Mouse (Mus musculus) frontal cortex, adult (tissue): Measurements from ENCODE around the gene Cacng8.

Source experiments
- ATAC-seq: cut with Nextera tagmentation; 2 replicates; pipeline ENCODE4 v1.9.2; 2017; ENCODE audit warnings: mild to moderate bottlenecking, moderate library complexity, mixed read lengths; ENCODE audit not compliant: low TSS enrichment

Gene Cacng8

DNA sequence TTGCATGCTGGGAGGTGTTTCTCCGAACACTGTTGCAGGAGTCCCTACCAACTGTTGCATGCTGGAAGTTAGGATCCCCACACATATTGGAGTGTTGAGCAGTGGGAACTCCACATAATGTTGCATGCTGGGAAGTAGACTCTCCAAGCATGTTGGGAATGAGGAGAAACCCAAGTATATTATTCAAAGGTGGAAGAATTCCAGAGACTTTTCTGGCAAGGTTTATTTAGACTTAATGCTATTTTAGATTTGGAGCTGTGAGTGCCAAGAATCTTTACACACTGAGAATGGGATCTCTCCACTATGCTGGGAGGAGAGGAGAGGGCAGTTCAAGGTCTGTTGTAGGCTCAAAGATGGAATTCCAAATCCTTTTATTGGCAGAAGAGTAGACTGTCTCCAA, 41.6 kb downstream of the Cacng8 start:
- ATAC-seq: no peak; the same call in 1 of the 2 replicates

DNA sequence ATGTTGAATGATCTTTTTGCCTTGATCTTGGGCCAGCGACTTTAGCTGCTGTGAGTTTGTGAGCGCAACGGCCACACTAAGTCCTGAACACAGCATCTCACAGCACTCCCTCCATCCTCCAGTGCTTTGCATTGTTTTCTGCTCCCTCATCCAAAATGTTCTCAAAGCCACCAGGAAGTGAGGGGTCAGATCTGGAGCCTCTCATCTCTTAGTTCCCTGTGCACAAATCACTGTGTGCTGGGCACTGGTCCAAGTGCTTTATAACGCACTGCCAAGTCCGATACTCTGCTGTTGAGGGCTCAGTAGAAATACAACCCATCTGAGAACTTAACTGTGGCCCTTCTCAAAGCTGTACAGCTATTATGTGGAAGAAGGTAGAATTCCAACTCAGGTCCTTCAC, 47.5 kb downstream of the Cacng8 start:
- ATAC-seq: no peak

DNA sequence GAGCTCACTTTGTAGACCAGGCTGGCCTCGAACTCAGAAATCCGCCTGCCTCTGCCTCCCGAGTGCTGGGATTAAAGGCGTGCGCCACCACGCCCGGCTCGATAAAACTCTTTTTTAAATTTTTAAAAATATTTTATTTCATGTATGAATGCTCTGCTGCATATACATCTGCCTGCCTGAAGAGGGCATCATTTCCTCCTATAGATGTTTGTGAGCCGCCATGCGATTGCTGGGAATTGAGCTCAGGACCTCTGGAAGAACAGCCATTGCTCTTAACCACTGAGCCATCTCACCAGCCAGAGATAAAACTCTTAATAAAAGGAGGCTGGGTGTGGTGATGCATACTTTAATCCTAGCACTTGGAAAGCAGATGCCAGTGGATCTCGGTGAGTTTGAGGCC, 49.5 kb downstream of the Cacng8 start:
- no peak for ATAC-seq

DNA sequence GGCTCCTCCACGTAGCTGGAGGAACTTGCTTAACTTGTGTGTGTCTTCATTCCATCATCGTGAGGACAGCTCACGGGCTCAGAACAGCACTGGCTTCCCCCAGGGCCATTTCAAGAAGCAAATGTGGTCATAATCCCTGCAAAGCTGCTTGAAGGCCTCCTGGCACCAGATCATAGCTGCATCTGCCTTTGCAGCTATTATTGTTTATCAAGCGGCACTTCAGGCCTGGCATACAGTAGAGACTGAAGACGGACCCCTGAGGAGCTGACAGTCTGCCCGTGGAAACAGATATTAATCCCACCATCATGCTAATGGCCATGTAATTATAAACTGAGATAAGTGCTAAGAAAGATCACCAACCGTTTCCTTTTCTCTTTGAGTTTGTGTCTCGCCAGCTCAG, 50.0 kb downstream of the Cacng8 start:
- no peak for ATAC-seq

DNA sequence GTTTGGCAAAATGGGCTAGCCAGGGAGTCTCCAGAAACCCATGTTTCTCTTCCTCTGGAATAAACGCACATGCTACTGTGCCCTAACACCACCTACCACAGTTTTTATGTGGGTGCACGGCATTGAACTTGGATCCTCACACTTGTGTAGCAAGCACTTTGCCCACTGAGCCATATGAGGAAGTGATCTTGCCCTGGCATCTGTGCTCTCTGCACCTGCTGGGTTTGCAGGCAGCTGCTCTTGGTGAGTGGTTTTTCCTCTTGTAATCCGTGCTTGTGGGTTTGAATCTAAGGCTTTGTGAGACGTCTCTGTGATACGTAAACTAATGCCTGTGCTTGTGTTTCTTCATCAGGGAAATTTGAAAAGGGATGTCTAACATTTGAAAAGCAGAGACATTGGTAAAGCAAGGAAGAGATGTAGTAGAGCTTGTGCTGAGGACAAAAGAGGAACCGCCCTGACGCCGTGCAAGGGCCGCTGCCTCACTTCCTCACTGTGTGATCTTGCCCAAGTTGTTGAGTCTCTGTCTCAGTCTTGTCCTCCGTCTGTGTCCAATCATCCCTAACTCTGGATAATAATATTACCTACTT, 52.1 kb downstream of the Cacng8 start:
- ATAC-seq: no peak

DNA sequence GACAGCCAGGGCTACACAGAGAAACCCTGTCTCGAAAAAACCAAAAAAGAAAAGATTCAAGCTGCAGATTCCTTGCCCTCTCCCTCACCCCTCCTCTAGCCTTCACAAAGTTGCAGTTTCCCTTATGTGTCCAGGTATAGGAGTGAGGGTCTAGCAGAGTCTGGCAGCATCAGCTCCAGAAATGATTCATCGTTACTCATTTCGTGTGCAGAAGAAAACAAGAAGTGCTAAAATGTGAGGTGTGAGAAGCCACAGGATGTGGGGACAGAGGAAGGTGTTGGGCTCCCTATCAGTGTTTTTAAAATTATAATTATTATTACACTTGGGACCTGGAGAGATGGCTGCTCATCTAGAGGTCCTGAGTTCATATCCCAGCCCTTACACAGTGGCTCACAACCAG, 54.2 kb downstream of the Cacng8 start:
- ATAC-seq: no peak

DNA sequence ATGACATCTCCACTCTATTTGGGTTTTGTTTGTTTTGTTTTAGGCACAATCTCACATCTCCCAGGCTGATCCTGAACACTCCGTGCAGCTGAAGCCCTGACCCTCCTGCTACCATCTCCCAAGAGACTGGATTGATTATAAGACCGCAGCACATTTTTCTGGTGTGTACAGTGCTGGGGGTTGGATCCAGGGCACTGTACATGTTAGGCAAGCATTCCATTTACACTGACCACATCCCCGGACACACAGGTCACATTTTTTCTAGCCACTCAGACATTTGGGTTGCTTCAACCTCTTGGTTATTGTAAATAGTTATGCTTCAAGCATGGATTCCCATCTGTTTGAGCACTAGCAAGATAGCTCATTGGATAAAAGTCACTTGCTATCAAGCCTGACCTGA, 56.1 kb downstream of the Cacng8 start:
- no peak for ATAC-seq

DNA sequence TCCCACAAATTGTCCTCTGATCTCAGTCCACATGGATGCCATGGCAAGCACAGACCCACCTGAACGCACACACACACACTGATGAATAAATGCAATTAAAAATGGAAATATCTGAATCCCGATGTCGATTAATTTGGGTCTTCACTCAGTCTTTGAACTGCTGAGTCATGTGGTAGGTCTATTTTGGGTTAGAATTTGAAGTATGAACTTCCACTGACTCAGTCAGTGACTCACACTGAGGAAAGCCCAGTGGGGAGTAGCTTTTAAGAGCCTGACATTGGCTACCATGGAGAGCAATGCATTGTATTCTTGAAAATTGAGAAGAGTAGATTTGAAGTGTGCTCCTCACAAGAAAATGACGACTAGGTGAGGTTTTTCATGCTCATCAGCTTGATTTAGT, 56.5 kb downstream of the Cacng8 start:
- ATAC-seq: no peak

DNA sequence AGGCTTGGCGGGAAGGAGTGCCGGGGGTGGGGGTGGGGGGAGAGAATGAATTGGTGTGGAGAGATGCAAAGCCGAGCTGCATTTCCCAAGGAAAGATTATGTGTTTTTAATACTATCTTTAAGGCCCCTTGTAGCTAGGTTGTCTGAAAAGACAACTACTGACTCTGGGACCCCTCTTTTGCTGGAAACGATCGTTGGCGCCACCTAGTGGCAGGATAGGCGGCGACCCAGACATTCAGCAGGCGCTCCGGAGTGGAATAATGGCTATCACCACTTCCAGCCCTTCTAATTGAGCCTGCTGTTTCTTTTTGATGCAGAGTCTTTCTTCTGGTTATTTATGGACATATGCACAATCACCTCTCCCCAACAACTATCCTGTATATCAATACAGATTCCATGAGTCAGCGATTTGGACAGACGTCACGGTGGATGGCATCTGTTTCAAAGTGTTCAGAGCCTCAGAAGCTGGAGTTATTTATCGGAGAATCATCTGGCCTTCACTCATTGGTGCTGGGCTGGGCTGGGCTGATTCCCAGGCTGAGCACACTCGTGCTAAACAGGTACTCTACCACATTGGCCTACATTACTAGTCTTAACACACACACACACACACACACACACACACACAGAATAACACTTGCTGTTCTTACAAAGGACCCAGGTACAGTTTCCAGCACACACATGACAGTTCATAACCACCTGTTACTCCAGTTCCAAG, 58.4 kb downstream of the Cacng8 start:
- peak; percentile 69; the same call in 1 of the 2 replicates for ATAC-seq

DNA sequence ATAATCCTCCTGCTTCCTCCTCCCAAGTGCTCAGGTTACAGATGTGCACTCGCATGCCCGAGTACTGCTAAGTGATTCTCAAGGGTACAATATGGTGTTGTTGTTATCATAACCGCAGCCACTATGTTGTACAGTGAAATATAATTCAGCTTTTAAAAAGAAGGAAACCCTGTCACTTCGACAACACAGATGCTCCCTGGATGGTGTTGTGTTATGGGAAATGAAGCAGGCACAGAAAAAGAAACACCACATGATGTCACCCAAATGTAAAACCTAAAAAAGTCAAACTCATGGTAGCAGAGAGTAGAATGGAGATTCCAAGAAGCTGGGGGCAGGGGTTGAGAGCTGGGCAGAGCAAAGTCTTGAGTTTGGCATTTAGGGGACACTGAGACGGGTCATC, 60.2 kb downstream of the Cacng8 start:
- no peak; the same call in 1 of the 2 replicates for ATAC-seq

DNA sequence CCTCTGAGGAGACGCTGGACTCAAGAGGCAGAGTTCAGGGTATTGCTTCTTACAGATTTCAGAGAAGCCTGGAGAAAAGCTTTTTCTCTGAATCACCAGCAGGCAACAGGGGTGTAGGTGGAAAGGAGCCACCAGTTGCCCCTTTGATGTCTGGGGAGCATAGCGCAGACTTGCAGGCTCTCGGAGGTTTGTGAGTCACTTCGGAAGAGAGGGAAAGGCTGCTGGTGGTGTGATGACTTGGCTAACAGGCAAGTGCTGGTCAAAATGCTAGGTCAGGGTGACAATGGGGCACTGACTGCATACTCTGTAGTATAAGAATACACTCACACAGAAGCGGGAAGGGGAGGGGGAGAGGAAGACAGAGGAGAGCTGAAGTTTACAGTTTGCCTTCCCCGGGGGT, 60.7 kb downstream of the Cacng8 start:
- no peak for ATAC-seq

DNA sequence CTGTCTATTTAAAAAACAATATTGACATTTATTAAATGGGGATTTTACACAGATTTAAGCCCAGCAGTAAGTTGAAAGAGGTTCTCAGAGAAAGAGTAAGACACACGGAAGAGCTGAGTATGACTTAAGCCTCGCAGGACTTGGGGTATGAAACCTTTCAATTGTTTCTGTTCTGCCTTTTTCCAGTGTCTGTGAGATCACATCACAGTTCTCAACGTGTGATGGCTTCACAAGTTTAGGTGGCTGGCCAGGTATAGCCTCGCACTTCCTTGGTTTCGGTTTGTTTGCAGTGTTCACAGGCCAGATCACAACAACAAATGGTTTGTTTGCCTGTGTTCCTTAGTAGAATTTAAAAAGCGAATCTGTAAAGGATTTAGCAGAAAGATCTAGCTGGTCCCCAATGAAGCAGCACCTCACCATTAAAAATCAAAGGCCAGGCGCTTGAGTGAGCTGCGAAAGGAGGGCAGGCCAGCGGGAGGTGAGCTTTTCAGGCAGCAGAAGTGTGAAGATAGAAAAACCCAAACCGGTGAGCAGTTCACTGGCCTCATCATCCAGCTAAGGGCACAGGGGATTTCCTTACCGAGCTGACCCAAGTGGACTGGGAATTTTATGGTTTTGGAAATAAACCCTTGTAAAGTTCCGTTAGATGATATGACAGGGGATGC, 62.5 kb downstream of the Cacng8 start:
- no peak for ATAC-seq

DNA sequence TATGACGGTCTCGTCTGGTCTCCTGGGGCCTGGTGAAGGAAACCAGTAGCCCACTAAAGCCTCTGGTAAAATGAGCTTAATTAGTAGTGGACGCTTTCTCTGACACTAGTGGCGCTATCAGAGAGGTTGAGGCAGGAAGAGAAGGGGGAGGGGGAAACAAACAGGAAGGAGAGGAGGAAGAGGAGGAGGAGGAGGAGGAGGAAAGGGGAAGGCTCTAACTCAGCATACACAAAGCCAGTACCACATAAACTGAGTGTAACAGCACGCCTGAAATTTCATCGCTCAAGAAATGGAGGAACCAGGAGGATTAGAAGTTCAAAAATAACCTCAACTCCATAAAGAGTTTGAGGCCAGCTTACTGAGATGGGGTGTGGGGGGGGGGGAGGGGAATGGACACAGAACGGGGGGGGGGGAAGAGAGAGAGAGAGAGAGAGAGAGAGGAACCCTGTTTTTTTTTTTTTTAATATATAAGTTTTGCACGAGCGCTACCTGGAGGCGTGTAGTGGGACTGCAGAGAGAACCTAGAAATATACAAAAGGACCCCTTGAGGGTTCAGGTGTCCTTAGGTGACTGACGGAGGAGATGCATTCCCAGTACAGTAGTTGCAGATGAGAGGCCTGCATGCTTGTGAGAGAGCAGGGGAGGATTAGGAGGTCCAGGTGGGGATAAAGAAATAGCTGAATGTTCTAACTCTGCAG, 63.2 kb downstream of the Cacng8 start:
- ATAC-seq: no peak

DNA sequence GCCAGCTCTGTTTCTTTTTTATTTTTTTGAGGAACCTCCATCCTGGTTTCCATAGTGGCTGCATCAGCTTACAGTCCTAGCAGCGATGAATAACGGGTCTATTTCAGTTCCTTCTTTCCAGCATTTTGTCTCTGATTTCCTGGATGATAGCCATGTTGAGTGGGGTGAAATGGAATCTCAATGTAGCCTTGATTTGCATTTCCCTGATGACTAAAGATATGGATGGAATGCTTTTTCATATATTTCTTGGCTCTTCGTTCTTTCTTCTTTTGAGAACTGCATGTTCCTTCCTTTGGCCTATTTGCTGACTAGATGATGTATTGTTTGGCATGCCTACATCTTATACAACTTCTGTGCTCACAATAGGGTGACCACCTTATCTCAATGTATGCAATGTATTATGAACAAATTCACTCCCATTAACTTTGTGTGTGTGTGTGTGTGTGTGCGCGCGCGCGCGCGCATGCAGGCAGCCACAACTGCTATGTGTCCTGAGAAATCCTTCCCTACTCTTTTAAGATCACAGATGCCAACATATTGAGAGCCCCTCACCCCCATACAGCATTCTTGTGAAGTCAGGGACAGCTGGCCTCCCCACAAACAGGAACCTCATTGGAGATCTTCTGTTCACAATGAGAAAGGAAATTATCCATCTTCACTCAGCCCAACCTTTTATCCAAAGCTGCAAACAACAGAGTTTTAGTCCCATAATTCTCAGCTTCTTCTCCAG, 66.8 kb downstream of the Cacng8 start:
- ATAC-seq: peak; percentile 34; the same call in 1 of the 2 replicates

DNA sequence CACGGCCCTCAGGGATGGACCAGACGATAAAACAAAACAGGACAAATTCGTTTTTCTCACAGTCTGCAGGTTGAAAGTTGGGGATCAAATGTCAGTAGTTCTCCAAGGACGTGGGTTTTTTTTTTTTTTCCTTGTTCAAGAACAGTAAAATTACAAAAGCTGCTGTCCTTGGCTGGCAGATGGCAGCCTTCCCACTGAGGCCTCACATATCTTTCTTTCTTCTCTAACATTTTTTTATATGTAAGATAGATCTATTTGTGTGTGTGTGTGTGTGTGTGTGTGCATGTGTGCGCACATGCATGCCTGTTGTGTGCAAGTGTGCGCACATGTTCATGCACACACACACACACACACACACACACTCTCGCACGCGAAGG, 67.3 kb downstream of the Cacng8 start:
- no peak for ATAC-seq

DNA sequence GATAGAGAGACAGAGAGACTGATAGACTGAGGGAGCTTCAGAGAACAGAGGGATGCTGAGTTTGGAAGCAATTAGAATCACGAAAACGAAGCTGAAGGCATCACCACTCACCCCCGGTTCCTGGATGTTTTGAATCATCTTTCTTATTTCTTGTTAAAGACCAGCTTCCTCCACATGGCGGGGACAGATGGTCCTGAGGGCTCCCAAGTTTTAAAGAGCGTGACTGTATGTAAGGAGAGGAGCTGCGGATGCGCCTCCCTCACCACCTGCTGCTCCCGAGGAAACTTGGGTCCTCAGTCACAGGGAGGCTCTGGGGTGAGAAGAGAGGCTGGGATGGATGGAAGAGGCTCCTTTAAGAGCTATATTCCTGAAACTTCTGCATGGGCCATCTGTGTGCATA, 69.8 kb downstream of the Cacng8 start:
- peak; percentile 62; the same call in 1 of the 2 replicates for ATAC-seq

DNA sequence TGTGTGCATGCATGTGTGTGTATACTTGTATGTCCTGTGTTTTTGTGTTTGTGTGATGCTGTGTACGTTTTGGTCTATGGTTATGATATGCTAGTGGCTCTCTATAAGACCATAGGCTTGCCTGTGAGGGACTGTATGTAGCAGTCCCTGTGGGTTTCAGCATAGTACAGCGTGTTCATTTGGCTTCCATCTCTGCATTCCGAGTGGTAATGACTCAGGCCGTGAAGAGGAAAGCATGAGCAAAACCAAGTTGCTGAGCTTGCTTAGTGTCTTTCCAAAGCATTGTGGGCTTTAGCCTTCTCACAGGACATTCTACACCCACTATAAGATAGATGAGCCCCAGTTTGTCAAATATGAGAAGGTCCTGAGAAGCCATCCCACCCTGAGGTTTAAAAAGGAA, 72.8 kb downstream of the Cacng8 start:
- no peak for ATAC-seq
